Mouse (Mus musculus): ENCODE measurements around the gene Olfr766-ps1.
"Not testable (repeated sequence)": the region's sequence is repeated elsewhere in the genome, so short reads cannot be mapped to it uniquely, and the experiment has no call there.

The Olfr766-ps1 gene

DNA sequence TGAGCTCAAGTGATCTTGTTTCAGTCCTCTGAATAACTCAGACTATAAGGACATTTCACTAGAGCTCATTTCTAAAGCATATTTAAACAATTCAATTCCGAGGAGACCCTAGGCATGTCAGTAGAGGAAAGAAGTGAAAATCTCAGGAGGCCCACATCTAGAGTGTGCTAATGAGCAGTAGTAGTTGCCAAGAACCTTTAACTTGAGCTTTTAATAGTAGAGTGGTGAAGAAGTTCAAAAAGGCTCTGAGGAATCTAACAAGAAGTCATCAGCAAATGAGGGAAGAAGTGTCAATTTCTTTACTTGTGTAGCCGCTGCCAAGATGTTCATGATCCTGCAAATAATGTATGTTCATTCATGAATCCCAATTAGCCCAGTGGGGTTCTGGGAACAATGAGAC lies at the start of gene Olfr766-ps1:
TSS of gene Olfr766-ps1 (minus strand) at position 101 of the 400 bp plus-strand sequence.
- no peak for DNase-seq (ENCODE audit: low spot score)

- DNase-seq (ENCODE audit: low spot score) = no peak
These were observed 49.0 kb upstream of the Olfr766-ps1 start, which contains the start of gene Olfr769 for GRCm38 (mm10) chr10:129117761-129118160. Gene Olfr769 (minus strand): TSS chr10:129117861.

- DNase-seq (ENCODE audit: low spot score) = no peak
These were observed 46.4 kb upstream of the Olfr766-ps1 start for GRCm38 (mm10) chr10:129115146-129115545.

DNA sequence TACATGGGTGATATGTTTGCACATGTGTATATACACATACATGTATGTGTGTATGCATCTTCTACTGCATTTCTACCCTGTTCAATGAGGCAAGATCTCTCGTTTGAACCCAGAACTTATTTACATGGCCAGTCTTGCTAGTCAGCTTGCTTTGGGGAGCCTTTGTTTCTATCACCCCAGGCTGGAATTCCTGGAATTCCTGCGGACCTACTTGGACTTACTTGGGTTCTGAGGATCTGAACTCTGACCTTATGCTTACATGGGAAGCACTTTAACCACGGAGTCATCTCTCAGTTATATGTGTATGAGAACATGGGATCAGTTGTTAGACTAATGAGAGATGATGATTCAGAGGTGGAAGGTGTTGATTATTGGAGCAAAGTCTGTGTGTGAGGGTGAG lies 32.5 kb upstream of the Olfr766-ps1 start:
- DNase-seq (ENCODE audit: low spot score) = no peak

- no peak for DNase-seq (ENCODE audit: low spot score)
These were observed 30.5 kb upstream of the Olfr766-ps1 start, which contains the start of gene Olfr768 for GRCm38 (mm10) chr10:129099275-129099674. Gene Olfr768 (minus strand): TSS chr10:129099375.

GRCm38 (mm10) chr10:129082810-129083209 lies 14.0 kb upstream of the Olfr766-ps1 start, which contains the start of gene Olfr767:
Gene Olfr767 (minus strand): TSS chr10:129082910.
- not testable (repeated sequence) for DNase-seq (ENCODE audit: low spot score)

DNA sequence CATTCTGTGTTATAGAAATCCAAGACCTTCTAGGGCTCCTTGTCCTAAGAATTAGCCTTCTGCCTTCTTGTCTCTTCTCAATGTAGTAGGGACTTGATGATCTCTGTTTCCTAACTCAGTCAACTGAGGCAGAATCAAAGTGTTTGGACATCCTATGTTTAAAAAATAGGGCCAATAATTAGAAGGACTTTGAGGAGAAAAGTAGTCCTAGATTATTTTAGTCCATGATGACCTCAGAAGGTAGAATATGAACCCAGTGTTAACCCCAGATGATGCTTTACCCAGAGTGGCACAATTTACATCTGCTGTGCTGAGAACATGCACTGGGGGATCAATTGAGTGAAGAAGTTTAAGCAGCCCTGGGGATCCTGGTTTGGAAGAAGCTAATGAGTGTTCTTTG lies 18.9 kb downstream of the Olfr766-ps1 start, which contains the start of gene Olfr765:
TSS of gene Olfr765 (minus strand) at position 101 of the 400 bp plus-strand sequence.
- DNase-seq (ENCODE audit: low spot score) = not testable (repeated sequence)

DNA sequence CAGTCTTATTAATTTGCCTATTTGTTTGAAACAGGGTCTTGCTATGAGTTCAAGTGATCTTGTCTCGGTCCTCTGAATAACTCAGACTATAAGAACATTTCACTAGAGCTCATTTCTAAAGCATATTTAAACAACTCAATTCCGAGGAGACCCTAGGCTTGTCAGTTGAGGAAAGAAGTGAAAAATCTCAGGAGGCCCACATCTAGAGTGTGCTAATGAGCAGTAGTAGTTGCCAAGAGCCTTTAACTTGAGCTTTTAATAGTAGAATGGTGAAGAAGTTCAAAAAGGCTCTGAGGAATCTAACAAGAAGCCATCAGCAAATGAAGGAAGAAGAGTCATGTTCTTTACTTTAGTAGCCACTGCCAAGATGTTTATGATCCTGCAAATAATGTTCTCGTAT lies 29.0 kb downstream of the Olfr766-ps1 start, which contains the start of gene Olfr764-ps1:
TSS of gene Olfr764-ps1 (minus strand) at position 101 of the 400 bp plus-strand sequence.
- DNase-seq (ENCODE audit: low spot score) = peak; percentile 0

GRCm38 (mm10) chr10:129028343-129028742 lies 40.4 kb downstream of the Olfr766-ps1 start:
- no peak for DNase-seq (ENCODE audit: low spot score)

- DNase-seq (ENCODE audit: low spot score) = peak; percentile 84
These were observed 42.6 kb downstream of the Olfr766-ps1 start for GRCm38 (mm10) chr10:129026018-129026662.

- DNase-seq (ENCODE audit: low spot score) = no peak
These were observed 45.5 kb downstream of the Olfr766-ps1 start for GRCm38 (mm10) chr10:129023319-129023718.

- no peak for DNase-seq (ENCODE audit: low spot score)
These were observed 54.3 kb downstream of the Olfr766-ps1 start for GRCm38 (mm10) chr10:129014477-129014876.
